In the genomic region with DNA sequence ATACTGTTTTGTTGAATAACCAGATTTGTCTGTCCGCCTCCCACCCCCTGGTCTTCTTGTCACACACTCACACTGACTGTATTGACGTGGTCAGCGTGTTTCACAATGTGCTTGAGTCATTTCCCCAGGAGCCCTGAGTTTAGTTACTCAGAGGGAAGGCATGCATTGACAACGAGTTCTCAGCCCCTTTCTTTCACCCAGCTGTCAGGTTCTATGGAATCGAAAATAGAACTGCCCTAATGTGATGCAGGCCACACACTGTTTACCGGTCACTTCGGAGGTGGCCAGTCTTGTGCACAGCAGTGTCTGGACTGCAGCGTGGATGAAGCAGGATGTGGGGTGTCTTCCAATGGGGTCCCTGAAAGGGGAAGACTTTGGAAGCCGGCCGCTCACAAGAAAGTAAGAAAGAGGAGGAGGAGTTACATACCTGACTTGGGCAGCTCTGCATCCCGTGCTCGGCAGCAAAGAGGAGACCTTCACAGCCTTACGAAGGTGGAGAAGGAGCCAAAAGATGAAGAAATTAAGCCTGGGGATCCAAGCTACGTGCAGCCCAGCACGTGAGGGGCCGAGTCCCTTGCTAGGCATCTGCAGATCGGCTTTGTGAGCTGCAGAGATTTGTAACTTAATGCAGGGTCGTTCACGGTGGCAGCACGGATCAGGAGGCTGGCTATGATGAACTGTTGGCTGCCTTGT, we compare ENCODE assay signal across 8 mouse cellular contexts. TPM values are rescaled to one million over a fixed set of nuclear protein-coding genes. Genes with fewer than 3 reads are reported as not detected.
DNase-seq lines count a peak whose midpoint lies in the region; ATAC-seq and TF ChIP-seq lines count a peak whose summit lies in the region.

No protein-coding gene starts in this region.

- H3K4me2 ChIP-seq in CH12.LX (ENCODE audit: insufficient read depth, low read depth, poor library complexity, severe bottlenecking): peak overlapping the region; percentile 3
- peak overlapping the region; percentile 32 for H3K4me2 ChIP-seq in embryonic facial prominence, embryonic 11.5 days (ENCODE audit: low read depth, low read length)
- peak overlapping the region; percentile 79 for H3K4me2 ChIP-seq in heart, embryonic 12.5 days
- peak overlapping the region; percentile 53 for H3K4me2 ChIP-seq in kidney, embryonic 16.5 days (replicated peaks; ENCODE audit: low read depth, low read length)

- no peak for TF ChIP-seq POLR2A in CH12.LX (IDR thresholded peaks at IDR 0.05; ENCODE audit: low read depth, low read length)

- peaks cover 3% of the 10 kb centered on the region for H3K27me3 ChIP-seq in CH12.LX (replicated peaks)
- H3K27me3 ChIP-seq in embryonic facial prominence, embryonic 11.5 days (ENCODE audit: control insufficient read depth, insufficient read depth, low read length): no peaks in the 10 kb centered on the region
- H3K27me3 ChIP-seq in heart, embryonic 12.5 days (replicated peaks): no peaks in the 10 kb centered on the region
- no peaks in the 10 kb centered on the region for H3K27me3 ChIP-seq in kidney, embryonic 16.5 days (ENCODE audit: insufficient read depth, low read length)

- no peak overlapping the region for H3K27ac ChIP-seq in CH12.LX (ENCODE audit: insufficient read depth, low read depth)
- H3K27ac ChIP-seq in embryonic facial prominence, embryonic 11.5 days (replicated peaks; ENCODE audit: low read depth, low read length): 0 out of 2 replicates have a peak overlapping the region, but pooled peaks have one; percentile 43
- peak overlapping the region; percentile 89 for H3K27ac ChIP-seq in heart, embryonic 12.5 days (ENCODE audit: poor library complexity, severe bottlenecking)
- H3K27ac ChIP-seq in kidney, embryonic 16.5 days (ENCODE audit: low read length): peak overlapping the region; percentile 85

- H3K36me3 ChIP-seq in CH12.LX (replicated peaks in 1 of 2; ENCODE audit: control insufficient read depth in 1 of 2, insufficient read depth in 1 of 2, low read length in 1 of 2): no peaks in the 10 kb centered on the region
- no peaks in the 10 kb centered on the region for H3K36me3 ChIP-seq in embryonic facial prominence, embryonic 11.5 days (replicated peaks; ENCODE audit: control insufficient read depth, insufficient read depth, low read depth, low read length)
- 0 out of 2 replicates have a peak, but pooled peaks cover 2% of the 10 kb centered on the region for H3K36me3 ChIP-seq in heart, embryonic 12.5 days
- no peaks in the 10 kb centered on the region for H3K36me3 ChIP-seq in kidney, embryonic 16.5 days (ENCODE audit: insufficient read depth, low read length)

- no peak for TF ChIP-seq CTCF in CH12.LX (conservative IDR thresholded peaks at IDR 0.05 in 1 of 2, IDR thresholded peaks at IDR 0.05 in 1 of 2; ENCODE audit: low read depth in 2 of 2, low read length in 2 of 2)

- H3K9me3 ChIP-seq in CH12.LX (replicated peaks; ENCODE audit: low read length): peaks cover 3% of the 10 kb centered on the region
- no peaks in the 10 kb centered on the region for H3K9me3 ChIP-seq in embryonic facial prominence, embryonic 11.5 days (replicated peaks; ENCODE audit: control insufficient read depth, low read length)
- peaks cover 4% of the 10 kb centered on the region for H3K9me3 ChIP-seq in heart, embryonic 12.5 days (replicated peaks)
- H3K9me3 ChIP-seq in kidney, embryonic 16.5 days (ENCODE audit: low read length): peaks cover 4% of the 10 kb centered on the region; the same call in 1 of the 2 replicates

- dilution Hi-C loops in CH12.LX (cut with MboI; ENCODE audit: extremely low pct_ligation_motif_present, extremely low pct_unique_long_range_greater_than_20kb, low sequenced_read_pairs): no loop called here

- no peak overlapping the region for H3K4me3 ChIP-seq in CH12.LX (replicated peaks in 1 of 3; ENCODE audit: low read depth in 2 of 3, low read length in 2 of 3, poor library complexity in 1 of 3)
- peak overlapping the region; percentile 21 for H3K4me3 ChIP-seq in embryonic facial prominence, embryonic 11.5 days (ENCODE audit: low read depth, low read length)
- peak overlapping the region; percentile 48 for H3K4me3 ChIP-seq in heart, embryonic 12.5 days
- peak overlapping the region; percentile 33 for H3K4me3 ChIP-seq in kidney, embryonic 16.5 days (ENCODE audit: low read length)

- TF ChIP-seq RAD21 in CH12.LX (IDR thresholded peaks at IDR 0.05; ENCODE audit: low read depth, low read length): no peak

- no peaks in the 10 kb centered on the region for H3K79me2 ChIP-seq in CH12.LX (replicated peaks; ENCODE audit: control insufficient read depth, extremely low read depth, insufficient read depth, poor library complexity, severe bottlenecking)

- in situ Hi-C loops in CH12.LX (cut with MboI; ENCODE audit: low pct_ligation_motif_present, low pct_unique_long_range_greater_than_20kb, low sequenced_read_pairs): no loop called here

- no peak for DNase-seq in CH12.LX (ENCODE audit: extremely low read depth)
- peak; percentile 60 for DNase-seq in embryonic facial prominence, embryonic 11.5 days (ENCODE audit: low spot score)
- DNase-seq in cerebellum, adult 18-20 months: no peak
- DNase-seq in spleen, adult 12 weeks (ENCODE audit: low spot score): no peak

- WGBS in embryonic facial prominence, embryonic 11.5 days: 13% methylated on average over 20 of the region's 20 CpGs
- WGBS in heart, embryonic 12.5 days: 22% methylated on average over 20 of the region's 20 CpGs
- 8% methylated on average over 20 of the region's 20 CpGs for WGBS in kidney, embryonic 16.5 days

- TF ChIP-seq EP300 in CH12.LX (IDR thresholded peaks at IDR 0.05; ENCODE audit: low read length): no peak

- H3K4me1 ChIP-seq in CH12.LX (ENCODE audit: control insufficient read depth in 1 of 2, insufficient read depth in 2 of 2): peaks cover 0 to 5% of the 10 kb centered on the region in 2 experiments; a peak in 2 of 4 replicates
- H3K4me1 ChIP-seq in embryonic facial prominence, embryonic 11.5 days (ENCODE audit: control insufficient read depth, insufficient read depth, low read length): peaks cover 4% of the 10 kb centered on the region
- peaks cover 59% of the 10 kb centered on the region for H3K4me1 ChIP-seq in heart, embryonic 12.5 days (replicated peaks)
- peaks cover 50% of the 10 kb centered on the region for H3K4me1 ChIP-seq in kidney, embryonic 16.5 days (ENCODE audit: insufficient read depth, low read length)

- ATAC-seq in embryonic facial prominence, embryonic 11.5 days (replicated peaks; ENCODE audit: insufficient number of reproducible peaks, low FRiP score, low TSS enrichment, low read depth): peak; percentile 67; the same call in 1 of the 2 replicates
- peak; percentile 46; the same call in 1 of the 2 replicates for ATAC-seq in heart, embryonic 12.5 days (ENCODE audit: insufficient number of reproducible peaks, low FRiP score)
- peak; percentile 49 for ATAC-seq in kidney, embryonic 16.5 days (ENCODE audit: low FRiP score, low TSS enrichment)
- ATAC-seq in megakaryocyte, adult 5-6 weeks (ENCODE audit: poor library complexity, severe bottlenecking): peak; percentile 69
- ATAC-seq in megakaryocyte-erythroid progenitor cell, adult 5-6 weeks (replicated peaks; ENCODE audit: low FRiP score, low TSS enrichment, poor library complexity, severe bottlenecking): no peak

- H3K9ac ChIP-seq in CH12.LX (ENCODE audit: insufficient read depth, low read depth): no peak overlapping the region
- H3K9ac ChIP-seq in embryonic facial prominence, embryonic 11.5 days (replicated peaks; ENCODE audit: low read length): peak overlapping the region; percentile 39
- peak overlapping the region; percentile 74 for H3K9ac ChIP-seq in heart, embryonic 12.5 days
- peak overlapping the region; percentile 65 for H3K9ac ChIP-seq in kidney, embryonic 16.5 days (replicated peaks; ENCODE audit: low read length)

TF ChIP-seq in CH12.LX, 34 proteins besides CTCF, POLR2A, EP300 and RAD21:
- TF ChIP-seq POLR2AphosphoS2 (IDR thresholded peaks at IDR 0.05; ENCODE audit: low read depth, low read length): no peak

RNA-seq across cellular contexts. Expression of gene Uaca, which starts 43.3 kb away (rescaled TPM):
- total RNA-seq in CH12.LX (2012; rRNA removed): 0.17 and 0.34 TPM in 2 replicates
- total RNA-seq in CH12.LX (2014; rRNA removed): not detected in 2 replicates
- polyA plus RNA-seq in CH12.LX (2012; ENCODE audit: insufficient read length, low read depth): 0.17 and 0.18 TPM in 2 replicates
- polyA plus RNA-seq in embryonic facial prominence, embryonic 11.5 days (2014; fragmentation: Nextera tagmentation; extraction: Ambion mirVana): 22.1 and 22.8 TPM in 2 replicates
- 38.9 and 39.0 TPM in 2 replicates for polyA plus RNA-seq in heart, embryonic 12.5 days (2016; fragmentation: Nextera tagmentation; extraction: Ambion mirVana)
- polyA plus RNA-seq in kidney, embryonic 16.5 days (2015; fragmentation: Nextera tagmentation; extraction: Ambion mirVana): 38.0 and 40.4 TPM in 2 replicates
- 0.07 TPM in 1 of 2 replicates, not detected in the other for total RNA-seq in megakaryocyte, adult 5-6 weeks (2015)
- total RNA-seq in megakaryocyte, adult 5-6 weeks (2017): 0.20 TPM in 1 of 2 replicates, not detected in the other
- total RNA-seq in megakaryocyte-erythroid progenitor cell, adult 5-6 weeks (2014; fragmentation: Nextera tagmentation): 1.2 TPM in 1 of 2 replicates, not detected in the other
- total RNA-seq in megakaryocyte-erythroid progenitor cell, adult 5-6 weeks (2017): 0.34 TPM in 1 of 2 replicates, not detected in the other

Comparison
In these comparisons a context has a peak if more than half of its experiments do, and no peak if none do; other contexts are left out.
1. H3K4me2 ChIP-seq: peak in every context shown above with its lines; median percentile 79 in heart, embryonic 12.5 days; 53 in kidney, embryonic 16.5 days; 32 in embryonic facial prominence, embryonic 11.5 days; 3 in CH12.LX.
2. H3K4me3 ChIP-seq: peak in embryonic facial prominence, embryonic 11.5 days (single experiment), heart, embryonic 12.5 days (single experiment) and kidney, embryonic 16.5 days (single experiment); none in CH12.LX (0 of 3).
3. RNA of gene Uaca, which starts 43.3 kb away (polyA plus RNA-seq): 38.9 to 39.0 TPM in heart, embryonic 12.5 days, 38.0 to 40.4 TPM in kidney, embryonic 16.5 days and 22.1 to 22.8 TPM in embryonic facial prominence, embryonic 11.5 days; 0.17 to 0.18 TPM in CH12.LX; every median in the first group is over 10 times any median in the second.